Mouse (Mus musculus): ENCODE results near the gene Cpn2. TPM values are rescaled to one million over a fixed set of nuclear protein-coding genes. Genes with fewer than 3 reads are reported as not detected.
A peak's percentile ranks its signal among the peaks of the same experiment; 100 is the strongest.

Gene Cpn2
- polyA plus RNA-seq, 2 experiments = not detected

- TF ChIP-seq POLR2A (IDR thresholded peaks at IDR 0.05; ENCODE audit: borderline replicate concordance, extremely low read depth, insufficient read depth, insufficient read length) = no peak
- WGBS = 7% methylated on average over 2 of the region's 2 CpGs
- ATAC-seq (ENCODE audit: low FRiP score, low read depth) = peak; percentile 59; the same call in 1 of the 2 replicates
Observed at GRCm38 (mm10) chr16:30241623-30242022, 25.7 kb downstream of the Cpn2 start.

GRCm38 (mm10) chr16:30238791-30239190, 28.5 kb downstream of the Cpn2 start:
- ATAC-seq (ENCODE audit: low FRiP score, low read depth) (no peak), DNase-seq (ENCODE audit: low spot score) (no peak)
- Histone ChIP-seq H3K9me3 (ENCODE audit: control insufficient read depth, low read length) (no peaks in the 10 kb centered on the region), H3K4me1 (ENCODE audit: control insufficient read depth, insufficient read depth, low read length) (peaks cover 27% of the 10 kb centered on the region), H3K27ac (replicated peaks; ENCODE audit: low read depth, low read length) (no peak overlapping the region), H3K36me3 (ENCODE audit: control insufficient read depth, insufficient read depth, low read length) (no peaks in the 10 kb centered on the region), H3K9ac (ENCODE audit: low read depth, low read length, severe bottlenecking) (no peak overlapping the region), H3K4me2 (replicated peaks; ENCODE audit: low read depth, low read length, severe bottlenecking) (no peak overlapping the region), H3K4me3 (replicated peaks; ENCODE audit: low read length) (no peak overlapping the region), H3K27me3 (ENCODE audit: control insufficient read depth, insufficient read depth, low read length) (no peaks in the 10 kb centered on the region)
- WGBS = 73% methylated on average over 6 of the region's 6 CpGs
- no peak for TF ChIP-seq POLR2A (IDR thresholded peaks at IDR 0.05; ENCODE audit: borderline replicate concordance, extremely low read depth, insufficient read depth, insufficient read length)

More at GRCm38 (mm10) chr16:30241623-30242022, 25.7 kb downstream of the Cpn2 start:
- Histone ChIP-seq H3K9ac (ENCODE audit: low read depth, low read length, severe bottlenecking) (no peak overlapping the region), H3K36me3 (ENCODE audit: control insufficient read depth, insufficient read depth, low read length) (no peaks in the 10 kb centered on the region), H3K27me3 (ENCODE audit: control insufficient read depth, insufficient read depth, low read length) (no peaks in the 10 kb centered on the region), H3K9me3 (ENCODE audit: control insufficient read depth, low read length) (no peaks in the 10 kb centered on the region), H3K4me1 (ENCODE audit: control insufficient read depth, insufficient read depth, low read length) (peaks cover 10% of the 10 kb centered on the region), H3K4me2 (replicated peaks; ENCODE audit: low read depth, low read length, severe bottlenecking) (no peak overlapping the region), H3K4me3 (replicated peaks; ENCODE audit: low read length) (no peak overlapping the region), H3K27ac (replicated peaks; ENCODE audit: low read depth, low read length) (no peak overlapping the region)
- DNase-seq (ENCODE audit: low spot score) = no peak

- Histone ChIP-seq H3K4me1 (ENCODE audit: control insufficient read depth, insufficient read depth, low read length) (peaks cover 39% of the 10 kb centered on the region), H3K9me3 (ENCODE audit: control insufficient read depth, low read length) (no peaks in the 10 kb centered on the region), H3K9ac (ENCODE audit: low read depth, low read length, severe bottlenecking) (peak overlapping the region; percentile 40), H3K4me3 (replicated peaks; ENCODE audit: low read length) (peak overlapping the region; percentile 23), H3K27ac (replicated peaks; ENCODE audit: low read depth, low read length) (peak overlapping the region; percentile 55), H3K4me2 (replicated peaks; ENCODE audit: low read depth, low read length, severe bottlenecking) (peak overlapping the region; percentile 51), H3K36me3 (ENCODE audit: control insufficient read depth, insufficient read depth, low read length) (no peaks in the 10 kb centered on the region), H3K27me3 (ENCODE audit: control insufficient read depth, insufficient read depth, low read length) (no peaks in the 10 kb centered on the region)
- ATAC-seq (ENCODE audit: low FRiP score, low read depth) (peak; percentile 75), DNase-seq (ENCODE audit: low spot score) (peak; percentile 86)
- TF ChIP-seq POLR2A (IDR thresholded peaks at IDR 0.05; ENCODE audit: borderline replicate concordance, extremely low read depth, insufficient read depth, insufficient read length) = no peak
- WGBS = 2% methylated on average over 33 of the region's 33 CpGs
Observed at GRCm38 (mm10) chr16:30236091-30236699, 31.1 kb downstream of the Cpn2 start.

- ATAC-seq (ENCODE audit: low FRiP score, low read depth) (no peak), DNase-seq (ENCODE audit: low spot score) (no peak)
- Histone ChIP-seq H3K4me3 (replicated peaks; ENCODE audit: low read length) (no peak overlapping the region), H3K9me3 (ENCODE audit: control insufficient read depth, low read length) (no peaks in the 10 kb centered on the region), H3K36me3 (ENCODE audit: control insufficient read depth, insufficient read depth, low read length) (no peaks in the 10 kb centered on the region), H3K27ac (replicated peaks; ENCODE audit: low read depth, low read length) (peak overlapping the region; percentile 55), H3K27me3 (ENCODE audit: control insufficient read depth, insufficient read depth, low read length) (no peaks in the 10 kb centered on the region), H3K4me1 (ENCODE audit: control insufficient read depth, insufficient read depth, low read length) (peaks cover 41% of the 10 kb centered on the region), H3K4me2 (replicated peaks; ENCODE audit: low read depth, low read length, severe bottlenecking) (peak overlapping the region; percentile 51), H3K9ac (ENCODE audit: low read depth, low read length, severe bottlenecking) (0 out of 2 replicates have a peak overlapping the region, but pooled peaks have one; percentile 40)
- WGBS = 28% methylated on average over 2 of the region's 2 CpGs
- no peak for TF ChIP-seq POLR2A (IDR thresholded peaks at IDR 0.05; ENCODE audit: borderline replicate concordance, extremely low read depth, insufficient read depth, insufficient read length)
Observed at GRCm38 (mm10) chr16:30235577-30235976, 31.7 kb downstream of the Cpn2 start.

- Histone ChIP-seq H3K27me3 (ENCODE audit: control insufficient read depth, insufficient read depth, low read length) (no peaks in the 10 kb centered on the region), H3K4me1 (ENCODE audit: control insufficient read depth, insufficient read depth, low read length) (peaks cover 41% of the 10 kb centered on the region), H3K36me3 (ENCODE audit: control insufficient read depth, insufficient read depth, low read length) (no peaks in the 10 kb centered on the region), H3K9ac (ENCODE audit: low read depth, low read length, severe bottlenecking) (no peak overlapping the region), H3K4me3 (replicated peaks; ENCODE audit: low read length) (no peak overlapping the region), H3K27ac (replicated peaks; ENCODE audit: low read depth, low read length) (0 out of 2 replicates have a peak overlapping the region, but pooled peaks have one; percentile 8), H3K4me2 (replicated peaks; ENCODE audit: low read depth, low read length, severe bottlenecking) (0 out of 2 replicates have a peak overlapping the region, but pooled peaks have one; percentile 51), H3K9me3 (ENCODE audit: control insufficient read depth, low read length) (no peaks in the 10 kb centered on the region)
- DNase-seq (ENCODE audit: low spot score) (no peak), ATAC-seq (ENCODE audit: low FRiP score, low read depth) (no peak)
- 46% methylated on average over 12 of the region's 12 CpGs for WGBS
- TF ChIP-seq POLR2A (IDR thresholded peaks at IDR 0.05; ENCODE audit: borderline replicate concordance, extremely low read depth, insufficient read depth, insufficient read length) = no peak
Observed at GRCm38 (mm10) chr16:30234636-30235546, 32.4 kb downstream of the Cpn2 start.
